Mouse (Mus musculus) frontal cortex, postnatal 14 days (tissue): ENCODE measurements around the gene Dcst2.

ENCODE experiments used
- DNase-seq, 2 experiments: peaks; one replicate each; pipeline ENCODE4 v3.0.0; 2022; ENCODE audit warnings: low spot score in 2 of 2

The Dcst2 gene

DNA sequence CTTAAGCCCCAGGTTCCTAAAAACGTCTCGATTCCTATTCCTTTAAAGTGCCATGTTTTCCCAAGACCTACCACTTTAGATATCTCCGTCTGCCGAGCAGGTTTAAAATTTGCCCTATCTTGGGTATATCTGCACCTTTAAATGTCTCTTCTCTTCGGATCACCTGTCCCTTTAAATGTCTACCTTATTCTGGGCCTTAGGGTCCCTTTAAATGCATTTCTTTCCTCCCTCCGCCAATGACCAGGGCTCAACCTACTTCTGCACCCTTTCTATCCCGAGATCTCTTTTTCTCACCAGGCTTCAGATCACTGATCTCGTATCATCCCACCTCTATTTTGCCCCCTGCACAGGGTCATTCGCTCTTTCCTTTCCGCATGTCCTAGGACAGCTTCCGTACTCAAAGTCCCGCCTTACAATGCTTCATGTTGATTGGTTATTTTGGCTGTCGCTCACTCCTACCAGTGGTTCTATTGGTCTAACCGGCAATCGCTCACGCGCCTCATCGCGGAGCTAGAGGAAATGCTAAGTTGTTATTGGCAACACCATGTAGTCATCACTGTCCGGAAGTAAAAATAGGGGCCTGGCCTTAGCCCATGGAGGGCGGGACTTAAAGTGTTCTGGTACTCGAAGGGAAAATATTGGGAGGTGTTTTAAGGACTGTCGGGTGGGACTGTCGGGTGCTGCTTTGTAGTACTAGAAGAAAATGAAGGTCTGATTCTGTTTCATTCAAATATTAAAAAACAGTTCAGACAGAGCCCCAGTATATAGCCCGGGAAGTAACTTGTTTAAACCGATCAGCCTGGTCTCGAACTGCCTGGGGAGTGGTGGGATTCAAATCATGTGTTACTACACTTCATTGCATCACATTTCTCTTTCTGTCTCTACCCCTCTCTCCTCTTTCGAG, 50.0 kb downstream of the Dcst2 start, which contains the start of gene Flad1:
Gene Flad1 (minus strand): TSS at position 381 of the 904 bp plus-strand sequence.
- DNase-seq: peak; percentile 100

- no peak for DNase-seq
These were observed 54.4 kb downstream of the Dcst2 start for GRCm38 (mm10) chr3:89416158-89416557.

DNA sequence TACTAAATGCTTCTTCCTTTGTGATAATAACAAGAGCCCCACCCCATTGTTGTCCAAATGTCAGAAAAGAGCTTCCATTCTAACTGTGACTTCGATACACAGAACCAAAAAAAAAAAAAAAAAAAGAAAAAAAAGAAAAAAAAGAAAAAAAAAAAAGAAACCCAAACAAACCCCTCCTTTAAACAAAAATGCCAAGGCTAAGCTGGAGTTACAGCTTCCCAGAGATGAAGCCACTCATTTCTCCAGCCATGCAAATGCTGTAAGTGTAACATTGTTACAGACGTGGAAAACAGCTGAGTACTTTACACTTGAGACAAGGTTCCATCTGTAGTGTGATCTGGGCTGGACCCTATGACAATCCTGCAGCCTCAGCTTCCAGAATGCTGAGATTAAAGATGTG, 55.4 kb downstream of the Dcst2 start:
- DNase-seq: no peak

GRCm38 (mm10) chr3:89417840-89418169, 56.0 kb downstream of the Dcst2 start:
- DNase-seq: no peak

- DNase-seq: peak; percentile 87 to 96
These were observed 56.5 kb downstream of the Dcst2 start, which contains the start of the genes Cks1b and Shc1 for GRCm38 (mm10) chr3:89418170-89418860. Gene Cks1b (minus strand): TSS chr3:89418383. Gene Shc1 (plus strand): TSS chr3:89418443.

DNA sequence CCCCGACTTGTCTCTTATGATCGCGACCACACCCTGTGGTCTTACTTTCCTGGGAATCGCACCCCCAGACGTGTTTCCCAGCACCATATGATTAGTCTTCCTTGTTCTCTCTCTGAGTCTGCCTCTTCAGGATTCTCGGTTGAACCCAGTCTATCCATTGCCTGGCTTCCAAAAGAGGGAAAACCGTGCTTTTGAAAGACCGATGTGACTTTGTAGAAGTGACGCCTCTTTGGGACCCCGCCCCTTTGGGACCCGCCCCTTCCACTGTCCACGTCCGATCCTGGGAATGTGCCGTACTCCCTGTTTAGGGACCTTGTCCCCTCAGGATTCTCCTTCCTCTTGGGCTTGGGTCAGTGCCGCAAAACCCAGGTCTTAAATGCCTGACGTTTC, 57.1 kb downstream of the Dcst2 start:
- no peak for DNase-seq

DNA sequence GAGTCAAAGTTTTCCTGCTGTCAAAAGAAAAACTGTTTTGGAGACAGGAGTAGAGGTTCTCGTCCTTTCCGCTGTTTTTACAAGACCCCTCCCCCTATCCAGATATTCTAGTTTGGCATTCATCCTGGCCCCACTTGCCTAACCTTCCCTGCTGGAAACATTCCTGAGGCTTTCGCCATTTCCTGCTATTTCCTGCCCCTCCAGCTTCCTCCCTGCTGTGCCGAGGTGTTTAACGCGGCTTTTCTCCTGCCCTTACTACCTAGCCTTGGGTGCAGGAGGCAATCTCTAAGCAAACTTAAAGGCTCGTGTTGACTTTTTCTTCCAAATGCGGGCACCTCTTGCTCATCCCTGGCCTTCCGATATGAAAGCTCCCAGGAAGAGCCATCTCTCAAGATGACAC, 57.8 kb downstream of the Dcst2 start:
- no peak for DNase-seq

- DNase-seq: no peak
These were observed 58.2 kb downstream of the Dcst2 start for GRCm38 (mm10) chr3:89419981-89420380.

GRCm38 (mm10) chr3:89420421-89420820, 58.6 kb downstream of the Dcst2 start:
- DNase-seq: no peak

DNA sequence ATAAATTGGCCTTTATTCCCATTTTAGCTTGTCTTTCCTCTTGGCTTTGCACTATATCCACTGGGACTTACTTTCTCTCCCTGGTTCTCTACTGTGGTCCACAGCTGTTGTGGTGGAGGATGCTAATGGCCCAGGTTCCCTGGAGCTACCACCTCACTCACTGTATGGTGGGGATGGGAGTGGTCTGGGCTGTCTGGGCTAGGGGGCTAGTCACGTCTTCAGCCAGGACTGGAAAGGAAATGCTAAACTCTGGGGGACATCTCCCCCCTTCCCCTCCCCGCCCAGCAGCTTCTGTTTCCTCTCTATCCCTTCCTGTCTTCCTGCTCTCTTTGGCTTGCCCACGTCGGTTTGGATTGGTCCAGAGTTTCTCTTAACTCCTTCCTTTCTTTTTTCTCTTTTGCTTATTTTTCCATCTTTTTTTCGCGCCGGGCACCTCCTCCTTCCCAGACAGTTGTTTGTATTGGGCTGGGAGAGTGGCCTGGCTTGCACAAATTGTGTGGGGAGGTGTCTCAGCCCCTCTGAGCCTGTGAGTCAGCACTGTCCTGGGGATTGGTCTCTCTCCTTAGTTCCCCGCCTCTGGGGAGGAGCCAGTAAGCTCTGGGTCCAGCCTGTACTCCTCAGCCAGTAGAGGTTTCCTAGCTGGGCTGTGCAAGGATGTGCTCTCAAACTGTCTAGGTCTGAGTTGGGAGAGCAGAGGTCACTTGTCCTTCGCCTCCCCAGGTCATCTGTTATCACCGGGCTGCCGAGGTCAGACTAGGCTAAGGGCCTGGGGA, 59.4 kb downstream of the Dcst2 start:
- DNase-seq: peak; percentile 54 to 55

DNA sequence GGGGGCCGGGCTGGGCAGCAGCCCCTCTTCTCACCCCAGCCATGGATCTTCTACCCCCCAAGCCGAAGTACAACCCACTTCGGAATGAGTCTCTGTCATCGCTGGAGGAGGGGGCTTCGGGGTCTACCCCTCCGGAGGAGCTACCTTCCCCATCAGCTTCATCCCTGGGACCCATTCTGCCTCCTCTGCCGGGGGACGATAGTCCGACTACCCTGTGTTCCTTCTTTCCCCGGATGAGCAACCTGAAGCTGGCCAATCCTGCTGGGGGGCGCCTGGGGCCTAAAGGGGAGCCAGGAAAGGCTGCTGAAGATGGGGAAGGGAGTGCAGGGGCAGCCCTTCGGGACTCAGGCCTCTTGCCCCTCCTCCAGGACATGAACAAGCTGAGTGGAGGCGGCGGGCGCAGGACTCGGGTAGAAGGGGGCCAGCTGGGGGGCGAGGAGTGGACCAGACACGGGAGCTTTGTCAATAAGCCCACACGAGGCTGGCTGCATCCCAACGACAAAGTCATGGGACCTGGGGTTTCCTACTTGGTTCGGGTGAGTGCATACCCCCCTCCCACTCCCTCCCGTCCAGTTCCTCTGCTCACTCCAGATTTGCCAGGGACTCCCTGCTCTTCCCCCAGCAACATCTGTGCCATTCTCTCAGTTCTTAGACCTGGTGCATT, 60.2 kb downstream of the Dcst2 start:
- no peak for DNase-seq

DNA sequence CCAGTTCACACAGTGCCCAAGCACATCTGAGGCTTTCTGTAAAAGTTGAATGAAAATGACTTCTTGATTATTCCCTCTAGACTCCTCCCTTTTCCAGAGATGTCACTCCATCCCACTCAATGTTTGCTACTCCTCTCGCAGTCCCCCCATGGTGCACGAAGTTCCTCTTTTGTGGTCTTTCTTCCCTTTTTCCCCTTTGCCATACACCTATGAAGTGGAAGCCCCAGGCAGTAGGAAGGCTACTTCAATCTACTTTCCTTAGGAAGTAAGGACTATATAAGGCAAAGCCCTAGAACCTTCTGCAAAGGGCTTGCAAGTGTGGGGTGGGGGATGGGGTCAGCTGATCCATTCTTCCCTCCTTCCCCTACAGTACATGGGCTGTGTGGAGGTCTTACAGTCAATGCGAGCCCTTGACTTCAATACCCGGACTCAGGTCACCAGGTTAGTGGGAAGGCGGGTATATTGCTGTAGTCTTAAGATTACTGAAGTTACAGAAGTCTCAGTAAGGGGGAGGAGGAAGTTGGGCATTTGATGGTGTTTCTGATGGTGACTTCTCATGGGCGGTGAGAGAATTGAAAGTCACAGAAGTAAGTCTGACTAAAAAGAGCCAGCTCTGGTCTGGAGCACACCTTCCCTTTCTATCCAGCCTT, 60.9 kb downstream of the Dcst2 start:
- no peak for DNase-seq

GRCm38 (mm10) chr3:89424416-89425140, 62.8 kb downstream of the Dcst2 start:
- no peak for DNase-seq

- no peak for DNase-seq
These were observed 63.4 kb downstream of the Dcst2 start for GRCm38 (mm10) chr3:89425141-89425525.

DNA sequence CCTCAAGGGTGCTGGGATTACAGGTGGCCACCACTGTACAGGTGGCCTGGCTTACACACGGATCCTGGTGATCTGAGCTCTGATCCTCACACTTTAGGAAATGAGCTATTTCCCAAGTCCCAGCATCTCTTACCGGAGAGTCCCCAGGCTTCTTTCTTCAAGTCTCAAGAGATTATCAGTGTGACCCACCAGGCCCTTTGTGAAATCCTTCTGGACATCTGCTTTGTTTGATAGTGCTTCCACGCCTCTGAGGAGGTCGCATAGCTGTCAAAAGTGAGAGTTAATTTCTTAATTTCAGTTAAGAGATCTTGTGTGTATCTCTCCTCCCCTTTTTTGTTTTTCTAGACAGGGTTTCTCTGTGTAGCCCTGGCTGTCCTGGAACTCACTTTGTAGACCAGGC, 64.1 kb downstream of the Dcst2 start:
- no peak for DNase-seq
